Mouse (Mus musculus) MEL (cell line): ENCODE data around the gene Atp1a1. TPM values are rescaled to one million over a fixed set of nuclear protein-coding genes. Genes with fewer than 3 reads are reported as not detected.

Experiments used
- DNase-seq: peaks from one replicate; pipeline ENCODE4 v3.0.0; 2011; ENCODE audit warnings: low read depth, low spot score
- H3K27ac ChIP-seq: 2 replicates; pipeline ENCODE4 v1.5.1; 2012; ENCODE audit warnings: low read depth, mild to moderate bottlenecking, control low read depth, low read length, moderate library complexity; ENCODE audit not compliant: control insufficient read depth
- H3K27me3 ChIP-seq, 2 experiments: fragments of 150-350 bp in 1 of 2; sonication (generic) in 1 of 2; 2 replicates each; pipeline ENCODE4 v1.6.1; 2012; ENCODE audit warnings: low read length in 2 of 2, mild to moderate bottlenecking in 2 of 2, improper control_type of control experiment in 1 of 2, moderate library complexity in 1 of 2; ENCODE audit not compliant: insufficient read depth in 2 of 2, control insufficient read depth in 1 of 2
- H3K36me3 ChIP-seq, 2 experiments: 2 replicates each; pipeline ENCODE4 v1.6.1; 2012 to 2014; ENCODE audit warnings: low read length in 2 of 2, improper control_type of control experiment in 1 of 2, inconsistent platforms in 1 of 2, mild to moderate bottlenecking in 1 of 2; ENCODE audit not compliant: insufficient read depth in 2 of 2, control insufficient read depth in 1 of 2
- H3K4me1 ChIP-seq, 2 experiments: fragments of 150-350 bp in 1 of 2; sonication (generic) in 1 of 2; 2 replicates each; pipeline ENCODE4 v1.6.1; 2012; ENCODE audit warnings: low read length in 2 of 2, improper control_type of control experiment in 1 of 2, mild to moderate bottlenecking in 1 of 2; ENCODE audit not compliant: insufficient read depth in 2 of 2, control insufficient read depth in 1 of 2
- H3K4me3 ChIP-seq, 2 experiments: fragments of 150-350 bp in 1 of 2; sonication (generic) in 1 of 2; 2 replicates each; pipeline ENCODE4 v1.5.1; 2012; ENCODE audit warnings: low read depth in 2 of 2, low read length in 2 of 2, mild to moderate bottlenecking in 2 of 2, moderate library complexity in 2 of 2, control low read depth in 1 of 2, improper control_type of control experiment in 1 of 2; ENCODE audit not compliant: control insufficient read depth in 1 of 2, insufficient read depth in 1 of 2
- H3K79me2 ChIP-seq: 2 replicates; pipeline ENCODE4 v1.6.1; 2012; ENCODE audit warnings: mild to moderate bottlenecking, low read length, moderate library complexity; ENCODE audit not compliant: control insufficient read depth, poor library complexity, insufficient read depth
- H3K9ac ChIP-seq: 2 replicates; pipeline ENCODE4 v1.6.1; 2012; ENCODE audit warnings: low read depth, mild to moderate bottlenecking, control low read depth, low read length, moderate library complexity; ENCODE audit not compliant: control insufficient read depth, poor library complexity, severe bottlenecking
- H3K9me3 ChIP-seq: fragments of 150-350 bp; sonication (generic); replicated peaks from 2 replicates; pipeline ENCODE4 v1.6.1; 2012; ENCODE audit warnings: mild to moderate bottlenecking, low read length, improper control_type of control experiment, moderate library complexity; ENCODE audit not compliant: insufficient read depth
- CHD1 ChIP-seq: IDR thresholded peaks from 2 replicates; pipeline ENCODE4 v1.6.1; 2012; ENCODE audit warnings: low read depth, mild to moderate bottlenecking, inconsistent platforms, low read length, improper control_type of control experiment
- CHD2 ChIP-seq: IDR thresholded peaks from 2 replicates; pipeline ENCODE4 v1.6.1; 2011; ENCODE audit warnings: low read length, improper control_type of control experiment
- EP300 ChIP-seq, 2 experiments: IDR thresholded peaks; 2 replicates each; pipeline ENCODE4 v1.6.1; 2011; ENCODE audit warnings: improper control_type of control experiment in 2 of 2, low read length in 2 of 2, low read depth in 1 of 2, mild to moderate bottlenecking in 1 of 2
- ETS1 ChIP-seq: IDR thresholded peaks from 2 replicates; pipeline ENCODE4 v1.6.1; 2012; ENCODE audit warnings: low read depth, mild to moderate bottlenecking, inconsistent platforms, low read length, improper control_type of control experiment, moderate library complexity
- JUND ChIP-seq: IDR thresholded peaks from 2 replicates; pipeline ENCODE4 v1.6.1; 2011; ENCODE audit warnings: low read depth, mild to moderate bottlenecking, improper control_type of control experiment, low read length
- KAT2A ChIP-seq: conservative IDR thresholded peaks from 2 replicates; pipeline ENCODE4 v1.6.1; 2012; ENCODE audit warnings: low read depth, low read length, improper control_type of control experiment, inconsistent platforms
- MAFK ChIP-seq: IDR thresholded peaks from 2 replicates; pipeline ENCODE4 v1.6.1; 2011; ENCODE audit warnings: low read depth, mild to moderate bottlenecking, low read length, improper control_type of control experiment, borderline replicate concordance
- MAX ChIP-seq: IDR thresholded peaks from 2 replicates; pipeline ENCODE4 v1.6.1; 2011; ENCODE audit warnings: low read length, improper control_type of control experiment
- MXI1 ChIP-seq: IDR thresholded peaks from 2 replicates; pipeline ENCODE4 v1.6.1; 2011; ENCODE audit warnings: mild to moderate bottlenecking, low read depth, low read length, improper control_type of control experiment
- POLR2AphosphoS2 ChIP-seq: IDR thresholded peaks from 2 replicates; pipeline ENCODE4 v1.6.1; 2011; ENCODE audit warnings: low read length, improper control_type of control experiment
- SIN3A ChIP-seq: IDR thresholded peaks from 2 replicates; pipeline ENCODE4 v1.6.1; 2012; ENCODE audit warnings: low read length, improper control_type of control experiment, inconsistent platforms
- TAL1 ChIP-seq: IDR thresholded peaks from 2 replicates; pipeline ENCODE4 v1.6.1; 2012; ENCODE audit warnings: mild to moderate bottlenecking, inconsistent platforms, low read length, moderate library complexity, mixed read lengths
- UBTF ChIP-seq: IDR thresholded peaks from 2 replicates; pipeline ENCODE4 v1.6.1; 2012; ENCODE audit warnings: low read depth, mild to moderate bottlenecking, inconsistent platforms, low read length, improper control_type of control experiment, moderate library complexity, borderline replicate concordance; ENCODE audit not compliant: insufficient read depth
- USF1 ChIP-seq: IDR thresholded peaks from 2 replicates; pipeline ENCODE4 v1.6.1; 2014; ENCODE audit warnings: low read depth, mild to moderate bottlenecking, inconsistent platforms, low read length, improper control_type of control experiment, moderate library complexity
- USF2 ChIP-seq, 2 experiments: IDR thresholded peaks; 2 replicates each; pipeline ENCODE4 v1.6.1; 2011 to 2012; ENCODE audit warnings: improper control_type of control experiment in 2 of 2, low read length in 2 of 2, borderline replicate concordance in 1 of 2, inconsistent platforms in 1 of 2, low read depth in 1 of 2, mild to moderate bottlenecking in 1 of 2; ENCODE audit not compliant: insufficient read depth in 1 of 2
- ZMIZ1 ChIP-seq: IDR thresholded peaks from 2 replicates; pipeline ENCODE4 v1.6.1; 2012; ENCODE audit warnings: low read depth, mild to moderate bottlenecking, inconsistent platforms, low read length, improper control_type of control experiment, moderate library complexity
- ZNF384 ChIP-seq: IDR thresholded peaks from 2 replicates; pipeline ENCODE4 v1.6.1; 2012; ENCODE audit warnings: low read depth, mild to moderate bottlenecking, inconsistent platforms, low read length, improper control_type of control experiment
- polyA plus RNA-seq, 2 experiments: library from polyadenylated mRNA; stranded (reverse) in 1 of 2; unstranded in 1 of 2; fragments of >175 nt in 1 of 2; fragments of >200 nt in 1 of 2; gene quantifications; 2 replicates each; pipeline versions ENCODE4 v1.2.1 to v1.2.4; 2012; ENCODE audit warnings: low replicate concordance in 2 of 2, low read depth in 1 of 2; ENCODE audit not compliant: insufficient read length in 2 of 2, insufficient read depth in 1 of 2, missing spikeins in 1 of 2
- total RNA-seq: library from RNA; depleted of rRNA; stranded (reverse); fragments of 300-350 nt; gene quantifications from 2 replicates; pipeline ENCODE4 v1.2.3, GENCODE M21; 2012; rRNA removed

Atp1a1 gene
- total and polyA plus RNA-seq, 3 experiments: 136 to 174 TPM; not detected in 1

GRCm38 (mm10) chr3:101526603-101527002 is 77.9 kb downstream of the Atp1a1 start:
- Histone ChIP-seq H3K9ac (no peak overlapping the region), H3K9me3 (no peaks in the 10 kb centered on the region), H3K4me1 (no peaks in the 10 kb centered on the region), H3K79me2 (no peaks in the 10 kb centered on the region), H3K27me3 (0 out of 4 replicates have a peak, but pooled peaks cover 0 to 1% of the 10 kb centered on the region in 2 experiments), H3K4me3 (no peak overlapping the region), H3K36me3 (no peaks in the 10 kb centered on the region), H3K27ac (no peak overlapping the region)
- no peak for DNase-seq
- no peak for TF ChIP-seq ETS1
- no peak for TF ChIP-seq USF2 (IDR thresholded peaks at IDR 0.05; ENCODE audit: borderline replicate concordance in 1 of 2, insufficient read depth in 1 of 2, low read depth in 1 of 2, low read length in 2 of 2)
- no peak for TF ChIP-seq ZMIZ1
- no peak for TF ChIP-seq MAFK
- no peak for TF ChIP-seq JUND
- TF ChIP-seq POLR2AphosphoS2: no peak
- TF ChIP-seq CHD2: no peak
- TF ChIP-seq UBTF: no peak
- TF ChIP-seq EP300 (IDR thresholded peaks at IDR 0.05; ENCODE audit: low read depth in 1 of 2, low read length in 2 of 2): no peak
- TF ChIP-seq MAX: no peak
- TF ChIP-seq ZNF384: no peak
- no peak for TF ChIP-seq MXI1
- no peak for TF ChIP-seq KAT2A
- no peak for TF ChIP-seq TAL1
- TF ChIP-seq CHD1: no peak
- no peak for TF ChIP-seq USF1
- no peak for TF ChIP-seq SIN3A

Other genes starting within 250 kb of the Atp1a1 start
- gene Igsf3, start 227.6 kb downstream of the Atp1a1 start, total RNA-seq: not detected in 2 replicates
- not detected for gene Igsf3, start 227.6 kb downstream of the Atp1a1 start, polyA plus RNA-seq
- not detected in 2 replicates for gene Mab21l3, start 244.3 kb upstream of the Atp1a1 start, total RNA-seq
- under 1 TPM in 1 of 2 experiments, not detected in 1; 0.04 TPM for gene Mab21l3, start 244.3 kb upstream of the Atp1a1 start, polyA plus RNA-seq